Mouse (Mus musculus) heart, postnatal 25 days (tissue): Measurements from ENCODE around the gene Plcl1. TPM values are rescaled to one million over a fixed set of nuclear protein-coding genes. Genes with fewer than 3 reads are reported as not detected.
"Not testable (repeated sequence)": the region's sequence is repeated elsewhere in the genome, so short reads cannot be mapped to it uniquely, and the experiment has no call there.

Experiments
- DNase-seq: peaks from one replicate; pipeline ENCODE4 v3.0.0; 2022; ENCODE audit warnings: low spot score
- intact Hi-C: fragments of 180-260 bp; cut with DNase I; formaldehyde crosslinking; loops from one replicate; pipeline ENCODE4 v1.15.1; 2025
- total RNA-seq, 2 experiments: library from RNA; stranded (reverse); gene quantifications; 2 replicates each; pipeline ENCODE4 v1.2.3; 2021

The Plcl1 gene
- total RNA-seq, 2 experiments from 2014 or later = 3.8 to 6.1 TPM

DNA sequence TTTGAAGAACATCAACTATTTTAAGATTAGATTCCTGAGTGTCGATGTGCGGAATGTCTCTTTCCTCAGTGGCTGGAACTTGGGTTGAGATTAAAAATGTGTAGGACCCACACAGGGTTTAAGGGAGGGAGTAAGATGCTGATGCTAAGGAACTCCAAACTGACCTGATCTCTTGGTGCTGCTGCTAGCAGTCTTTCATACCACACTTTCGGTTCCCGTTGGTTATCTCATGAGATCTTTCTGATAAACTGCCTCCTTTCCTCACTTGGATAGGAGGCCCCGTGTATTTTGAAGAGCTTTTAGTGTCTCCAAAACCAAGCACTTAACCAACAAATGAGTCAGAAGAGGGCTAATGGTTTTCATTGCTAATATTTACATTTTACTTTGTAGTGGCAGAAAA lies 30.9 kb downstream of the Plcl1 start:
- intact Hi-C loops = no loop called here
- no peak for DNase-seq

- DNase-seq = no peak
- intact Hi-C loops = no loop called here
These were observed 31.4 kb downstream of the Plcl1 start for GRCm38 (mm10) chr1:55437095-55437494.

DNA sequence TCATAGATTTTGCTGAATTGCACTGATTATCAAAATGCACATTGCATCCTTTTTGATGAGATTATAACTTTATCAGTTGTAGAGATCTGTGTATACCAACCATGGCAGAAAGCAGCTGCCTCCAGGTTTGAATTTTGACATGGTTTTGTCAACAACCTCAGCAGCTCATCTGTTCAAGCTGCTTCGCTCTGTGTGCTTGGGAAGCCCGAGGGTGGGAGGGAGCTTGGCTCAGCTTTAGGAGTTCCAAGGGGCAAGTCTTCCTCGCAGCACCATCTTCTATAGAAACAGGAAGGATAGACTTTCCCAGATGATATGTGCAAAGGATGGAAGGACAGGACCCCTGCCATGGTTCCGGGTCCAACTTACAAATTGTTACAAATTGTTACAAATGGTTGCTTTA lies 32.9 kb downstream of the Plcl1 start:
- intact Hi-C loops = no loop called here
- no peak for DNase-seq

DNA sequence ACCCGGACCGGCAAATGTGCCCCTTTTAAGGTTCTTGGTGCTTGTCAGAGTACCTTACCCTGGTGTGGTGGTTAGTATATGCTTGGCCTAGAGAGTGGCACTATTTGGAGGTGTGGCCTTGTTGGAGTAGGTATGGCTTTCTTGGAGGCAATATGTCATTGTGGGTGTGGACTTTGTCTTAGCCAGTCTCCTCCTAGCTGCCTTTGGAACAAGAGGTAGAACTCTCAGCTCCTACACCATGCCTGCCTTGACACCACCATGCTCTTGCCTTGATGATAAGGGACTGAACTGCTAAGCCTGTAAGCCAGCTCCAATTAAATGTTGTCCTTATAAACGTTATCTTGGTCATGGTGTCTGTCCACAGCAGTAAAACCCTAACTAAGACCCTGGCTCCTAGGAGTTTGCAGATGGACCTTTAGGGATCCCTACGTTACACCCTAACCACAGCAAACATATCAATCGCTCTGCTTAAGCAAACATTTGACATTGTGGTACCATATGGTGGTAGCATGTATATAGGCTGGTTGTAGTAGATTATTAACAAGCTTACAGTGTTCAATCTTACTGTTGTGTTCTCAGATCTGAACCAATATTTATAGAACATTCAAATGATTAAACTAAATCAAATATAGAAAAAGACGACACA lies 39.4 kb downstream of the Plcl1 start:
- intact Hi-C loops = no loop called here

DNA sequence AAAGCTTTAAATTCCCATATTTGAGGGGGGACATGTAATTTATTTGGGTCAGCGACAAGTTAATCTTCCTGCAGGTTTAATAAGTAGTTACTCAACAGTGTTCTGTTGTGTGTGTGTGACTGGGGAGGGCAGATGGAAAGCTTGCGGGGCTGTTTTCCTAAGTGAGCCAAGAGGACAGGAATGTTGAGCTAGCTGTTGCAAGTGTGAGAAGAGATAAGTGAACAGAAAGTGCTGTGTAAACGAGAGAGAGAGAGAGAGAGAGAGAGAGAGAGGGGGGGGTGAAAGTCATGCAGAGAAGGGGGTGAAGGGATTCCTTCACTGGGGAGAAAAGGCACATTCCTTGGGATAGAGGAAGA lies 39.9 kb downstream of the Plcl1 start:
- intact Hi-C loops = no loop called here
- DNase-seq = no peak

More for the DNA sequence above, 39.4 kb downstream of the Plcl1 start:
- no peak for DNase-seq

DNA sequence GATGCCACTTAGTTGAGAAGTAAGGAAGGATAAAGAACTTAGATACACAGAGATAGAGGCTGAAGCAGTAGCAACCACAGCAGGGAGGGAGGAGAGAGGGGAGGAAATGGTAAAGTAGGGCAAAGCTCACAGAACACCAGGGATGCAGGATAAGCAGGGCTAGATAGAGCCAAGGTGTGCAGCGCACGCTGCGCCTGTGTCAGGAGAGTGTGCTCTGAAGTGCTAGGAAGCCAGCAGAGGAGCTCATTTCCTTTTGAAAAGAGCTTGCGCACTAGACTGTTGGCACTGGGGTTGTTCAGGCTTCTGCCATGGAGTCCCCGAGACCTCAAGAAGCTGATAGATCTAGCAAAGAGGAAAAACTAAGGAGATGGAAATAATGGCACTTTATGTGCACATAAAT lies 40.6 kb downstream of the Plcl1 start:
- no peak for DNase-seq
- intact Hi-C loops = no loop called here

GRCm38 (mm10) chr1:55446876-55447275 lies 41.2 kb downstream of the Plcl1 start:
- DNase-seq = no peak
- intact Hi-C loops = no loop called here

DNA sequence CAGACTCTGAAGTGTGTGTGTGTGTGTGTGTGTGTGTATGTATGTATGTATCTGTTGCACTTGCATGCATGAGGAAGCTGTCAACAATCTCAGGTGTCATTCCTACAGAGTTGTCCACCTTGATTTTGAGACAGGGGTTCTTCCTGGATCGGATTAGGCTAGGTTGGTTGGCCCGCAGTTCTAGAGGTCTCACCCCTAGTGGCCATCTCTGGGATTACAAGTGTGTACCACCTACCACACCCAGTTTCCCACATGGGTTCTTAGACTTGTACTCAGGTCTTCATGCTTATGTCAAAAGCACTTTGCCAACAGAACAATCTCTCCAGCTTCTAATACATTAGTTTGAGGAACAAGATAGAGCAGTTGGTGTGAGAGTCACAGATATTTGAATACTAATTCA lies 41.9 kb downstream of the Plcl1 start:
- no peak for DNase-seq
- intact Hi-C loops = no loop called here

DNA sequence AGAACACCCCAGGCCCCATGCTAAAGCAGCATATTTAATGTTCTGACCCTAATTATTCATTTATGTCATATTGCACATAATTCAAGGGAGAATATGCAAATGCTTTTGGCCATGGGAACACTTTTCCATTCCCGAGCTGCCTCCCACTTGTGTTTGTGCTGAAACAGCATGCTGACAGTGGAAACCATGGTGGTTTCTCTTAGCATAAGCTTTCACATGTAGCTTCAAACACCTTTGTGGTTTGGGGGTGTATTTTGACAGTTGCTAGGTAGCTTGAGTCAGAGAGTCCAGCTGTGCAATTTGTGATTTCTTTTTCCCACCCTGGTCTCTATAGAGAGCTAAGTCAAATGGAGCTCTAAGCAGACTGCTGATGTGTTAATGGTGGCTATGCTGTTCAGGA lies 42.4 kb downstream of the Plcl1 start:
- DNase-seq = no peak
- intact Hi-C loops = no loop called here

- intact Hi-C loops = no loop called here
- no peak for DNase-seq
These were observed 44.1 kb downstream of the Plcl1 start for GRCm38 (mm10) chr1:55449779-55450178.

DNA sequence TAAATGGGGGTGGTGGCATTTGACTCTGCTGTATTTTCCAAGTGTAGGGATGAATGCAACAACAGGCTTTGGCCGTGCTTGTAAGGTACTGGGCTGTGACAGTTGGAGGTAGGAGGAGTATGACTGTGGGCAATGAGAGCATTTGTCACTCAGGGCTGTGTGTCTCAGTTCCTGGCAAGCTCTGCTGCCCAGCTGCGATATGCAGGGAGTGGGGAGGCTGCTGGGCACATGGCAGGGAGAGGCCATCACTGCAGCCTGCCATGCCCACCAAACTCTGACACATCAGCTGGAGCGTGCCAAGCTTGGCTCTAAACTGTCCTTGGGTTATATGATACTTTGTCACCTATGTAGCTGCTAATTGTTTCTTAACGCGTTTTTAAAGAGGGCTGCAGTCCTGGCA lies 48.4 kb downstream of the Plcl1 start:
- no peak for DNase-seq
- intact Hi-C loops = no loop called here

- DNase-seq = no peak
- intact Hi-C loops = no loop called here
These were observed 56.6 kb downstream of the Plcl1 start for GRCm38 (mm10) chr1:55462301-55462700.

DNA sequence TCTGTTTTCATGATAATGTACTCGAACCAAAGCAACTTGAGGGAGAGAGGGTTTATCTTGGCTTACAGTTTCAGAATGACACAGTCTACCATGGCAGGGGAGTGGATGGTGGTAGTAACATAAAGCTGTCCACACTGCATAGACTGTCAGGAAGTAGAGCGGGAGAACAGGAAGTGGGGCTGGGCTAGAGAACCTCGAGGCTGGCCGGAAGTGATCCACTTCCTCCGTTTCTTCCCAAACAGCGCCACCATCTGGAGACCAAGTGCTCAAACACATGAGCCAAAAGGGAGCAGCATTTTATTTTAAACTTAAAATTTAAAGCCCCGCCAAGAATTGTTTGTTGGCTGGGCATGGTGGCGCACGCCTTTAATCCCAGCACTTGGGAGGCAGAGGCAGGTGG lies 68.0 kb downstream of the Plcl1 start:
- intact Hi-C loops = no loop called here

GRCm38 (mm10) chr1:55474976-55475375 lies 69.3 kb downstream of the Plcl1 start:
- intact Hi-C loops = no loop called here
- no peak for DNase-seq

More for the DNA sequence above, 68.0 kb downstream of the Plcl1 start:
- DNase-seq = no peak

DNA sequence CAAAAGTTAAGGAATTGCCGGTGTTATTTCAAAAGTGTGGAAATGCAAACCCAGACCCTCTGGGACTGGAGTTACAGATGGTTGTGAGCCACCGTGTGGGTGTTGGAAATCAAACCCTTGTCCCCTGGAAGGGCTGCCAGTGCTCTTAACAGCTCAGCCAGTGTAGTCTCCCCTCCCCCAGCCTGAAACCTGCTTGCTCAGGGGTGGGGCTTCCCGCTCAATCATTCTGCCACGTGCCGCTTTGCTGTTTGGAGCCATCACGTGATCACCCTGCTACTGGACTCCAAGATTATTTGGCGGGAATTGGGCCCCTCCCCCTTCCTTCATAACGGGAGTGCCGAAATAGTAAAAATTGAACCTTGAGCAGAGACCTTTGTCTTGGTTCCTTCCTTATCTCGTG lies 81.7 kb downstream of the Plcl1 start:
- intact Hi-C loops = not testable (repeated sequence)

GRCm38 (mm10) chr1:55488261-55488660 lies 82.5 kb downstream of the Plcl1 start:
- DNase-seq = no peak
- intact Hi-C loops = no loop called here

More for the DNA sequence above, 81.7 kb downstream of the Plcl1 start:
- DNase-seq = not testable (repeated sequence)

DNA sequence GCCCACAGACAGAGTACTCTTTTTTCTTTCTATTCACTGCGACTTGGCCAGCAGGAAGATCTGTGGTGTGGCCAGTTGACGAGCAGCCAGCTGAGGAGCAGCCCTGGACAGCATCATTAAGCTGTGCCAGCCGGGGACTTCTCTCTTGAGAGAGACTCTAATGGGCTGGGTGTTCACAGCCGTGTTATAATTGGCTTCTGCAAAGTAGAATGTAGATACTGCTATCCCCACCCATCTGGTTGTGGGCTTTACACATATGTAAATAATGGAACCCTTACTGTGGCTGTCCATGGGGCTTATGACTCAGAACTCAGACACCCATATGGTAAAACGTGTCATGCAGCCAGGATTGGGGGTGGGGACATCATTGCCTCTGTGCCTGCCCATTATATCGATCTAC lies 83.6 kb downstream of the Plcl1 start:
- intact Hi-C loops = no loop called here
- no peak for DNase-seq

GRCm38 (mm10) chr1:55499872-55500271 lies 94.2 kb downstream of the Plcl1 start:
- intact Hi-C loops = no loop called here
- DNase-seq = no peak

- DNase-seq = no peak
- intact Hi-C loops = no loop called here
These were observed 95.4 kb downstream of the Plcl1 start for GRCm38 (mm10) chr1:55500981-55501682.

- DNase-seq = no peak
- intact Hi-C loops = no loop called here
These were observed 100.1 kb downstream of the Plcl1 start for GRCm38 (mm10) chr1:55505811-55506210.

DNA sequence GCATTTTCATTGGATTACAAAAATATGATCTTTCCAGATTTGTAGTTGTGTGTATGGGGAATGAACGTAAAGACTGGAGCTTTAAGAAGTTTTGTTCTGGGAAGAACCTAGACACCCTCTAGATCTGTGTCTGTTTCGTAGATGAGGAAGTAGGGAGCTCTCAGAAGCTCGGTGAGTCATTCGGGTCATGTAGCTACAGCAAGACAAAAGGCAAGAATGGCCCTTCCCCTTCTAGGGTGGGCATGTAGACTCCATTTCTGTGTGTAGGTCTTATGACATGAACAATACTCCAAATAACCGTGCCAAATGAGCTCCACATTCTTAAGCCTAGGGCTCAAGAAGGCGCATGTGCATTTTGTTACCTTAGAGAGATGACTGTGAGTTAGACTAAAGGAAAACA lies 101.3 kb downstream of the Plcl1 start:
- intact Hi-C loops = no loop called here
- no peak for DNase-seq

- intact Hi-C loops = no loop called here
- no peak for DNase-seq
These were observed 103.9 kb downstream of the Plcl1 start for GRCm38 (mm10) chr1:55509587-55509986.
